Mouse (Mus musculus) testis, adult 2 months (tissue): ENCODE data around the gene Fance. TPM values are rescaled to one million over a fixed set of nuclear protein-coding genes. Genes with fewer than 3 reads are reported as not detected.

ENCODE experiments used
- H3K27ac ChIP-seq: fragments of 200-500 bp; 2 replicates; pipeline ENCODE4 v1.5.1; 2012; ENCODE audit warnings: low read depth, low read length; ENCODE audit not compliant: control insufficient read depth, insufficient read depth
- H3K27me3 ChIP-seq: fragments of 200-500 bp; 2 replicates; pipeline ENCODE4 v1.6.1; 2012; ENCODE audit warnings: mild to moderate bottlenecking, low read length, moderate library complexity; ENCODE audit not compliant: control insufficient read depth, insufficient read depth
- H3K36me3 ChIP-seq: fragments of 200-500 bp; 2 replicates; pipeline ENCODE4 v1.6.1; 2012; ENCODE audit warnings: mild to moderate bottlenecking, low read length; ENCODE audit not compliant: control insufficient read depth, insufficient read depth
- H3K4me1 ChIP-seq: fragments of 200-500 bp; 2 replicates; pipeline ENCODE4 v1.6.1; 2012; ENCODE audit warnings: low read length; ENCODE audit not compliant: control insufficient read depth, insufficient read depth
- H3K4me3 ChIP-seq: fragments of 200-500 bp; 2 replicates; pipeline ENCODE4 v1.5.1; 2012; ENCODE audit warnings: low read depth, mild to moderate bottlenecking, low read length, moderate library complexity, mixed read lengths; ENCODE audit not compliant: control insufficient read depth
- CTCF ChIP-seq: fragments of 200-500 bp; IDR thresholded peaks from 2 replicates; pipeline ENCODE4 v1.5.1; 2012; ENCODE audit warnings: low read depth, mild to moderate bottlenecking, inconsistent platforms, low read length, moderate library complexity; ENCODE audit not compliant: control insufficient read depth, insufficient read depth, insufficient replicate concordance
- POLR2A ChIP-seq: fragments of 200-500 bp; IDR thresholded peaks from 2 replicates; pipeline ENCODE4 v1.6.1; 2012; ENCODE audit warnings: low read depth, mild to moderate bottlenecking, inconsistent platforms, low read length, moderate library complexity; ENCODE audit not compliant: control insufficient read depth
- polyA plus RNA-seq: library from polyadenylated mRNA; depleted of rRNA; stranded (reverse); fragments of >200 nt; gene quantifications from 2 replicates; pipeline ENCODE4 v1.2.3, GENCODE M21; 2012; rRNA removed

Fance gene
- 4.3 and 4.4 TPM in 2 replicates for polyA plus RNA-seq

DNA sequence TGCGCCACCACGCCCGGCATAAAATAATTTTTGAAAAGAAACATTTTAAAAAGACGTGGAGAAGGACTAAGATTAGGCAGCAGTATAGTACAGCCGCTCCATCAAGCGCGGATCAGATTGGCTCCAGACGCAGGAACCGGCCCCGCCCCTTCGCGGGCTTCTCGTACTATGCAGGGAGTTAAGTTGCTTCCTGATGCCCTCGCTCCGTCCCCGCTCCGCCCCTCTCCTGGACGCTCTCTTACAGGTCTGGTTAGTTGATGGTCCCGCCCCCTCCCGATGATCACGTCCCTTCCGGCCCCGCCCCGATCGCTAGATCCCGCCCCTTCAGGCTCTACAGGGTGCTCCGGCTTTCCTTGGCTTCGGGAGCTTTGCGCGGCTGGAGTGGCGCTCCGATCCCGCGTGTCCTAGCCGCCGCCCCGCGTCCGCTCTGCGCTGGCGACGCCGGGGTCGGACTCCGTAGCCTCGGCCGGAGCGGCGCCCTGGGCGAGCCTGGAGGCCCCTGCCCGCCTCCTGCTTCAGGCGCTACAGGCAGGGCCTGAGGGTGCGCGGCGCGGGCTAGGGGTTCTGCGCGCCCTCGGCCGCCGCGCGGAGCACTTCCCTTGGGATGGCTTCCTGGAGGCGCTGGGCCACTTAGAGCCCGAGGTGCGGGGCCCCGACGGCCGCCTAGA, at the start of gene Fance:
Fance (plus strand) TSS at position 308 of the 668 bp plus-strand sequence.
- TF ChIP-seq POLR2A: peak; percentile 82
- no peak for TF ChIP-seq CTCF
- Histone ChIP-seq H3K4me1 (peaks cover 8% of the 10 kb centered on the region), H3K27ac (peak within 1 kb of the TSS; percentile 51), H3K4me3 (peak within 1 kb of the TSS; percentile 82), H3K27me3 (no peaks in the 10 kb centered on the region), H3K36me3 (no peaks in the 10 kb centered on the region)

DNA sequence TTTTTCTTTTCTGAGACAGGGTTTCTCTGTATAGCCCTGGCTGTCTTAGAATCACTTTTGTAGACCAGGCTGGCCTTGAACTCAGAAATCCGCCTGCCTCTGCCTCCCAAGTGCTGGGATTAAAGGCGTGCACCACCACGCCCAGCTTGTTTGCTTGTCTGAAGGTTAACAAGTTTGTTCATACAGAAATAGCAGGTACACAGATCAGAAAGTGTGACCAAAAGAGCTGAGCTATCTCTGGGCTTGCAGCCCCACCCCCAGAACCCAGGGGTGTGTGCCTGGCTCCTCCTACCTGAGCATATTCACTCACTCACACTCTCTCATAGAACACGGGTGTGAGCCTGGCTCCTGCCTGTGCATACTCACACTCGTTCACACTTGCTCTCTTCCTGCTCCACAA, 46.1 kb upstream of the Fance start:
- Histone ChIP-seq H3K27ac (no peak overlapping the region), H3K27me3 (no peaks in the 10 kb centered on the region), H3K36me3 (no peaks in the 10 kb centered on the region), H3K4me3 (no peak overlapping the region), H3K4me1 (peaks cover 12% of the 10 kb centered on the region)
- TF ChIP-seq POLR2A (no peak), CTCF (no peak)

DNA sequence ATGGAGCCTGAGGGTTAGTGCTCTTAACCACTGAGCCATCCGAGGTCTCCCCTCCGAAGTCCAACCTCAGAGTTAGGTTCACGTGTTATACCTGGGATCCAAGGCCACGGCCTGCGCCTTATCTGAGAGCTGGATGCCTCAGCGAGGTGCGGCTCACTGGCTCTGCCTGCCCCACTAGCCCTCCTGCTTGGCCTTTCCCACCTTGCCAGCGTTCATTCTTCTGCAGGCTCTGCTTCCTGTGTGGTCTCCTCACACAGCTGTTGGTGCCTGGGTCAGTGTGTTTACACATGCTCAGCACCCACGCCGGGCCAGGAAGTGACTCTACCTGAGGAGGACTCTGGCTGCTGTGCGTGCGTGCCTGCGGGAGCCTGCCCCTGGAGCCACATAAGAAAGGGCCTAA, 43.2 kb upstream of the Fance start:
- H3K27me3 ChIP-seq: no peaks in the 10 kb centered on the region
- no peak for TF ChIP-seq POLR2A
- TF ChIP-seq CTCF: no peak
- H3K36me3 ChIP-seq: no peaks in the 10 kb centered on the region
- H3K4me3 ChIP-seq: no peak overlapping the region
- H3K4me1 ChIP-seq: peaks cover 5% of the 10 kb centered on the region
- no peak overlapping the region for H3K27ac ChIP-seq

DNA sequence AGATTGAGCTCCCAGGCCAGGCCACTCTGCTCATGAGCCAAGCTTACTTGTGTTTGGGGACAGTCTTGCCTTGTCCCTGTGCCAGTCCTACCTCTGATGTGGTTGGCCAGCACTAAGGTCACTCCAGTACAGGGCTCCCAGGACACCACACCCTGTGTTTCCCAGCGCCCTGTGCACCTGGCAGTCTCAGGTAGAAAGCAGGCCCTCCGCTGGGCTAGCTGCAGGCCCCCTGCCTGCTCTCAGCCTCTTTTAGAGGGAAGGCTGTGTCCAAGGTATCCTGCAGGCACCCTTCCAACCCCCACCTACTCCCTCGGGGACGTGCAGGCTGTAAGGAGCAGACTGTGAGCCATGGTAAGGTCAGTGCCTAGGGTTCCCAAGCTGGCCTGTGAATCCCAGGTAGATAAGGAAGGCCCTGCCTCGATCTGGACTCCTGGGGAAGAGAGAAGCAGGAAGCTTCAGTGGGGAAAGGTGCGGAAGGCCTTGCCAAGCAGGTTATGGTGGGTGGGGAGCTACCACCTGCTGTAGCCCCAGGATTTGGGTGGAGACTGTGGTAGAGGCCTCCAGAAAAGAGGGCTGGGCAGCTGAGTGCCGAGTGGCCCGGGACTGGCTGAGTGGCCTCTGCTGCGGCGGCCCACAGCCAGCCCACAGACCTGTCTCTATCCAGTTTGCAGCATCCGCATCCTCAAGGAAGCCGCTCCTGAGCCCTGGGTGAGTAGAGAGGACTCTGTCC, 41.6 kb upstream of the Fance start:
- H3K4me1 ChIP-seq: peaks cover 5% of the 10 kb centered on the region
- no peaks in the 10 kb centered on the region for H3K36me3 ChIP-seq
- H3K27ac ChIP-seq: peak overlapping the region; percentile 15
- TF ChIP-seq CTCF (no peak), POLR2A (no peak)
- H3K27me3 ChIP-seq: no peaks in the 10 kb centered on the region
- no peak overlapping the region; the same call in 1 of the 2 replicates for H3K4me3 ChIP-seq

DNA sequence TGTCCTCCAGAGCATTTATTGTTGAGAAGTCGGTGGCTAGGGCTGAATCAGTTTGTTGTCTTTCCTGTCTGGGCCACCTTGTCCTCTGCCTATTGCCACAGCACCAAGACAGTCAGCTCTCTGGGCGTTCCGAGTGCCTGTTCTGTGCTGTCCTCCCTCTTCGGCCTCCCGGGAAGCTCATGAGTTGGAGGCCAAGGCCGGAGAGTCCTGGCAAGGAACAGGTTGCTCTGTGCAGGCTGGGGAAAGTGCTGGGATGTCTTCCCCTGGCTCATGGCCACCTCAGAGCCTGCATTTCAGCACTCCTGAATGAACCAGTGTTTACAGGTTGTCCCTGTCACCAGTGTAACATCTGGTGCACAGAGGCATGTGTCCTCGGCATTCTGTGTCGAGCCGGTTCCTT, 41.0 kb upstream of the Fance start:
- H3K36me3 ChIP-seq: no peaks in the 10 kb centered on the region
- TF ChIP-seq POLR2A (no peak), CTCF (no peak)
- no peaks in the 10 kb centered on the region for H3K27me3 ChIP-seq
- peak overlapping the region; percentile 6 for H3K4me3 ChIP-seq
- H3K4me1 ChIP-seq: peaks cover 5% of the 10 kb centered on the region
- H3K27ac ChIP-seq: peak overlapping the region; percentile 12; the same call in 1 of the 2 replicates

DNA sequence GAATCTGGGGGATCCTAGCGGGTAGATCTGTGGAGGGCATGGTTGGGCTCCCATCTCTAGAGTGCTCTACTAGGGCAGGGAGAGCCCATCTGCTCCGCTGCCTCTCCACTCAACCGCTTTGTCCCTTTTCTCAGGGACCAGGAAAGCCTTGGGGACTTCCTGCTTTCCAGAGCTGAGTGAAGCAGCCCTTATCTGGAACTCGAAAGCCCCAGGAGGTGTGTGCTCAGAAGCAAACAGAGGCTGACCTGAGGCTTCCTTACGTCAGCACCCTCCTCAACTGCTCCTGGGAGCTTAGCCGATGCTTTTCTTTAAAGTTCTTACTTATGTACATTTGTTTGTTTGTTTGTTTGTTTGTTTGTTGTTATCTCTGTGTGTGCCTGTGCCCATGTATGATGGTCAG, 40.5 kb upstream of the Fance start:
- TF ChIP-seq POLR2A (no peak), CTCF (no peak)
- Histone ChIP-seq H3K4me1 (peaks cover 5% of the 10 kb centered on the region), H3K27ac (no peak overlapping the region), H3K4me3 (peak overlapping the region; percentile 1), H3K36me3 (no peaks in the 10 kb centered on the region), H3K27me3 (no peaks in the 10 kb centered on the region)

DNA sequence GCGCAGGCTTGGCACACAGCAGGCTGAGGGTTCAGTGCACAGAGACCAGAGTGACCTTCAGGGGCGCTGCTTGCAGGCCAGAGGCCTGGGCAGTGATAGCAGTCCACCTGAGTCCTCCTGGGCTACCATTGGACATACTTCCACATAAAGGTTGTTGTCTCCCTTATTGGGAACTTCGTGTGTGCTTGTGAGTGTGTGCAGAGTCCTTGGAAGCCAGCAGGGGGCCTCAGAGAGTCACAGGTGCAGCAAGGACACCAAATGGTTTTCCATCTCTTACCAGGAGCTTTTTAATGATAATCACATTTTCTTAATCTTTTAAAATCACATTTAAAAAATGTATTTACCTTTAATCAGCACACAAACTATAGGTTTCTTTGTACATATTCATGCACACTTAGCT, 38.6 kb upstream of the Fance start:
- Histone ChIP-seq H3K36me3 (no peaks in the 10 kb centered on the region), H3K4me1 (peaks cover 6% of the 10 kb centered on the region), H3K27me3 (no peaks in the 10 kb centered on the region), H3K27ac (no peak overlapping the region), H3K4me3 (no peak overlapping the region)
- peak; percentile 63; the same call in 1 of the 2 replicates for TF ChIP-seq CTCF
- TF ChIP-seq POLR2A: no peak

DNA sequence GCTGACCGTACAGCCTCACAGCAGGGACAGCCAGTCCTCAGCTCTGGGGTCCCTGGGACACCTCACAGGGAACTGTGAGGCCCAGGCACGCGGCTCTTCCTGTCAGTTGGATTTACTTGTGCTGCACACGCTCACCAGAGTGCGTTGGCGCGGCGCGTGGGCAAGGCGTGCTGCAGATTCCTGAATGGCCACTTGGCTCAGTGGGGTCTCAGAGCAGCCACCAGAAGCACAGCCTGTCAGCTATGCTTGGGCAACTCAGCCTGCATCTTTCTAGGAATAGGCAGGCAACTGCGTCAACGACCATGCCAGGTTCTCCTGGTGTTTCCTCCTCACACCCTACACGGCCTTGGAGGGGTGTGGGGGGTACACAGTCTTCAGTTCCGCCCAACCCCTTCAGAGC, 36.1 kb upstream of the Fance start:
- no peak for TF ChIP-seq CTCF
- no peak for TF ChIP-seq POLR2A
- Histone ChIP-seq H3K27ac (no peak overlapping the region), H3K4me3 (no peak overlapping the region), H3K27me3 (no peaks in the 10 kb centered on the region), H3K36me3 (no peaks in the 10 kb centered on the region), H3K4me1 (peaks cover 3% of the 10 kb centered on the region; the same call in 1 of the 2 replicates)
